Mouse (Mus musculus): ENCODE results near the gene Phf14. TPM values are rescaled to one million over a fixed set of nuclear protein-coding genes. Genes with fewer than 3 reads are reported as not detected.
"Not testable (repeated sequence)": the region's sequence is repeated elsewhere in the genome, so short reads cannot be mapped to it uniquely, and the experiment has no call there.

The Phf14 gene
- polyA plus RNA-seq, 1 experiment from 2014 or later: 53.5 TPM

DNA sequence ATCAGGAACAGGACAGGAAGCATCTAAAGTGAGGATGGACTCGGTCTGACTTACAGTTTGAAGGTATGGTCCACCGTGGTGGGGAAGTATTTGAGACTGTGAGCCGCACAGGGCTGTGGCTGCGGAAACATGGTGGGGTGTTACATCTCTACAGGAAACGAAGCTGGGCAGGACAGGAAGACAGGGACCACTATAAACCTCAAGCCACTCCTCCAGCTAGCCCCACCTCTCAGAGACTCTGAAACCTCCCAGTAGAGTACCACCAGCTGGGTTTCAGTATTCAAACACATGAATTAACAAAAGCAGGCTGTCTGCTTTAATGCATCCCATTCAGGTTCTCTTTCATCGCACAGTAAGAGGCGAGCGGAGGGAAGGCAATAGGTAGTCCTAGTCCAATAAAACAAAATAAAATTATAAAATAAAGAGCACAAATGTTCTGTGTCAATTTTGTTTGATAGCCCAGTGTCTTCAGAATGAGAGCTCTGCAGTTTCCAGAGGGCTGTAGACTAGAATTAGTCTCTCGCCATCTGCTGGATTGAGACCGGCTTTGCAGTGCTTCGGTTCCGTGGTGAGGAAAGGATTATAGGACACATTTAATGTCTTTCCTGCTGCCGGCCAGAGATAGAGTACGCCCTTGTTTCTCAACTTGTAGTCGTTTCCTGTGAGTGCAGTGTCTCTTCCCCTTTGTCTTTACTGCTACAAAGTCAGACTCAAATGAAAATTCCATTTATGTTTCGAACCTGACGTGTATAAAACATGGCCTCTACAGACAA lies 217.6 kb downstream of the Phf14 start:
- Histone ChIP-seq H3K4me1 (replicated peaks; ENCODE audit: control insufficient read depth, insufficient read depth, low read length) (0 out of 2 replicates have a peak, but pooled peaks cover 3% of the 10 kb centered on the region), H3K9me3 (ENCODE audit: control insufficient read depth, low read length) (no peaks in the 10 kb centered on the region), H3K27ac (ENCODE audit: low read length) (peak overlapping the region; percentile 13; the same call in 1 of the 2 replicates), H3K27me3 (ENCODE audit: control insufficient read depth, insufficient read depth, low read depth, low read length) (no peaks in the 10 kb centered on the region), H3K4me2 (ENCODE audit: low read depth, low read length) (peak overlapping the region; percentile 18), H3K9ac (ENCODE audit: low read length) (no peak overlapping the region), H3K36me3 (ENCODE audit: control insufficient read depth, insufficient read depth, low read length) (no peaks in the 10 kb centered on the region), H3K4me3 (ENCODE audit: low read length) (peak overlapping the region; percentile 5; the same call in 1 of the 2 replicates)
- ATAC-seq (ENCODE audit: low read depth): peak; percentile 67
- 28% methylated on average over 17 of the region's 17 CpGs for WGBS

DNA sequence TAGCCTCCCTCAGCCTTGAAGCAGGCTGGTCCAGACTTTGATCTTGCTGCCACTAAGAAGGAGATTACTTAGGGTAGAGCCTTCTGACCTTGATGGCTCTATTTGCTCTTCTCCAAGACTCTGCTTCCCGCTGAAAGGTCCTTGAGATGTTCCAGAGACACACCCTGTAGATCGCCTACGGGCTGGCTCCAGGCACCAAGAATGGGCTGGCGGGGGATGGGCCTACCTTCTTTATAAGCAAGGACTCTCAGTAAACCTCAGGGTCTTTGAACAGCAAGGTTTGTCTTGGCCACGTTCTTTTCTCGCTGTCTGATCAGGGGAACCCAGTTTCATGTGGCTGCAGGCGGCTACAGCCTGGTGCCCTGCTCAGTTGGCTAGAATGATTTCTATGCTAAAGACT lies 219.0 kb downstream of the Phf14 start:
- not testable (repeated sequence) for H3K27ac ChIP-seq (ENCODE audit: low read length); H3K4me2 ChIP-seq (ENCODE audit: low read depth, low read length); H3K36me3 ChIP-seq (ENCODE audit: control insufficient read depth, insufficient read depth, low read length); H3K27me3 ChIP-seq (ENCODE audit: control insufficient read depth, insufficient read depth, low read depth, low read length); H3K4me1 ChIP-seq (replicated peaks; ENCODE audit: control insufficient read depth, insufficient read depth, low read length); H3K9ac ChIP-seq (ENCODE audit: low read length); H3K4me3 ChIP-seq (ENCODE audit: low read length); H3K9me3 ChIP-seq (ENCODE audit: control insufficient read depth, low read length); ATAC-seq (ENCODE audit: low read depth)
- whole genome bisulfite sequencing: 60% methylated on average over 7 of the region's 7 CpGs

DNA sequence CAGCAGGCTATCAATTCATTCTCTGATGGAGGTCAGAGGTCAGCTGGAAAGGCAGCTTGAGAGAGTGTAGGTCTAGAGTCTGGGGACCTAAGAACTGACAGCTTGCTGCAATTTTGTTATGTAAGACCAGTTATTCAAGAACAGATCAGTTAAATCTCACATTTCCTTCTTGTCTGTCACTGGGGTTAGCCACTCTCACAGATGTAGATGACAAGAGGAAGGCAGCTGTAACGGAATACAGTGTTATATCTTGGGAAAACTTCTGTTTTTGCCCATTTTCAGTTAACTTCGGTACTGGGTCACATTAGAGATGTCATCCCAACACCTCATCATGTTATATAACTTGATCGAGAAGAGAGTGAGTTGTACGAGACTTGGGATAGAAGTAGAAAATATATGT lies 219.7 kb downstream of the Phf14 start:
- Histone ChIP-seq H3K4me2 (ENCODE audit: low read depth, low read length) (no peak overlapping the region), H3K36me3 (ENCODE audit: control insufficient read depth, insufficient read depth, low read length) (no peaks in the 10 kb centered on the region)
- 55% methylated on average over 4 of the region's 4 CpGs for WGBS

More for the DNA sequence above, 219.7 kb downstream of the Phf14 start:
- Histone ChIP-seq H3K27me3 (ENCODE audit: control insufficient read depth, insufficient read depth, low read depth, low read length) (no peaks in the 10 kb centered on the region), H3K27ac (ENCODE audit: low read length) (no peak overlapping the region), H3K4me3 (ENCODE audit: low read length) (no peak overlapping the region), H3K9ac (ENCODE audit: low read length) (no peak overlapping the region), H3K9me3 (ENCODE audit: control insufficient read depth, low read length) (no peaks in the 10 kb centered on the region), H3K4me1 (replicated peaks; ENCODE audit: control insufficient read depth, insufficient read depth, low read length) (0 out of 2 replicates have a peak, but pooled peaks cover 3% of the 10 kb centered on the region)
- ATAC-seq (ENCODE audit: low read depth): no peak

Other genes with a start within 250 kb of the Phf14 start
- gene Ndufa4, start 312 bp upstream of the Phf14 start, polyA plus RNA-seq (2015; fragmentation: Nextera tagmentation; extraction: Ambion mirVana): 895 and 918 TPM in 2 replicates